Mouse (Mus musculus): ENCODE data around the gene Syt6. TPM values are rescaled to one million over a fixed set of nuclear protein-coding genes. Genes with fewer than 3 reads are reported as not detected.

The Syt6 gene
- 23.5 and 25.4 TPM in 2 replicates for polyA plus RNA-seq (2015; fragmentation: Nextera tagmentation; extraction: Ambion mirVana)

- WGBS, result under 1% methylated on average over 44 of the region's 44 CpGs
- peak; percentile 55 for ATAC-seq
- Histone ChIP-seq H3K36me3 (ENCODE audit: control insufficient read depth, insufficient read depth) (no peaks in the 10 kb centered on the region), H3K27ac (ENCODE audit: low read length) (no peak within 1 kb of the TSS), H3K27me3 (replicated peaks; ENCODE audit: control insufficient read depth, insufficient read depth, low read length) (peaks cover 41% of the 10 kb centered on the region), H3K4me3 (replicated peaks; ENCODE audit: low read length) (peak within 1 kb of the TSS; percentile 68), H3K4me2 (ENCODE audit: low read length) (peak within 1 kb of the TSS; percentile 98), H3K4me1 (replicated peaks; ENCODE audit: control insufficient read depth, insufficient read depth, low read length) (peaks cover 42% of the 10 kb centered on the region), H3K9me3 (ENCODE audit: control insufficient read depth, low read length) (no peaks in the 10 kb centered on the region), H3K9ac (replicated peaks; ENCODE audit: low read depth, low read length) (peak within 1 kb of the TSS; percentile 78)
Measured at GRCm38 (mm10) chr3:103575156-103575892, at the start of gene Syt6. Gene Syt6 (plus strand): TSS chr3:103575231.

- H3K36me3 ChIP-seq (ENCODE audit: control insufficient read depth, insufficient read depth), result no peaks in the 10 kb centered on the region
- no peaks in the 10 kb centered on the region for H3K9me3 ChIP-seq (ENCODE audit: control insufficient read depth, low read length)
- no peak overlapping the region for H3K9ac ChIP-seq (replicated peaks; ENCODE audit: low read depth, low read length)
- no peaks in the 10 kb centered on the region; the same call in 1 of the 2 replicates for H3K4me1 ChIP-seq (replicated peaks; ENCODE audit: control insufficient read depth, insufficient read depth, low read length)
- ATAC-seq, result no peak
- no peak overlapping the region for H3K27ac ChIP-seq (ENCODE audit: low read length)
- no peak overlapping the region for H3K4me3 ChIP-seq (replicated peaks; ENCODE audit: low read length)
- H3K4me2 ChIP-seq (ENCODE audit: low read length), result no peak overlapping the region
- 83% methylated on average over 4 of the region's 4 CpGs for WGBS
- H3K27me3 ChIP-seq (replicated peaks; ENCODE audit: control insufficient read depth, insufficient read depth, low read length), result no peaks in the 10 kb centered on the region
Measured at GRCm38 (mm10) chr3:103526201-103526704, 48.8 kb upstream of the Syt6 start.

GRCm38 (mm10) chr3:103526864-103527263 lies 48.2 kb upstream of the Syt6 start:
- Histone ChIP-seq H3K4me1 (replicated peaks; ENCODE audit: control insufficient read depth, insufficient read depth, low read length) (no peaks in the 10 kb centered on the region; the same call in 1 of the 2 replicates), H3K27ac (ENCODE audit: low read length) (no peak overlapping the region), H3K36me3 (ENCODE audit: control insufficient read depth, insufficient read depth) (no peaks in the 10 kb centered on the region), H3K9me3 (ENCODE audit: control insufficient read depth, low read length) (no peaks in the 10 kb centered on the region), H3K4me3 (replicated peaks; ENCODE audit: low read length) (no peak overlapping the region), H3K9ac (replicated peaks; ENCODE audit: low read depth, low read length) (no peak overlapping the region), H3K4me2 (ENCODE audit: low read length) (no peak overlapping the region), H3K27me3 (replicated peaks; ENCODE audit: control insufficient read depth, insufficient read depth, low read length) (no peaks in the 10 kb centered on the region)
- ATAC-seq, result no peak
- WGBS, result 20% methylated on average over 2 of the region's 2 CpGs

GRCm38 (mm10) chr3:103534036-103534435 lies 41.0 kb upstream of the Syt6 start:
- Histone ChIP-seq H3K27ac (ENCODE audit: low read length) (no peak overlapping the region), H3K36me3 (ENCODE audit: control insufficient read depth, insufficient read depth) (no peaks in the 10 kb centered on the region), H3K4me3 (replicated peaks; ENCODE audit: low read length) (no peak overlapping the region), H3K27me3 (replicated peaks; ENCODE audit: control insufficient read depth, insufficient read depth, low read length) (no peaks in the 10 kb centered on the region), H3K9me3 (ENCODE audit: control insufficient read depth, low read length) (no peaks in the 10 kb centered on the region), H3K9ac (replicated peaks; ENCODE audit: low read depth, low read length) (no peak overlapping the region), H3K4me1 (replicated peaks; ENCODE audit: control insufficient read depth, insufficient read depth, low read length) (peaks cover 2% of the 10 kb centered on the region), H3K4me2 (ENCODE audit: low read length) (no peak overlapping the region)
- no peak for ATAC-seq
- 94% methylated on average over 9 of the region's 9 CpGs for WGBS

GRCm38 (mm10) chr3:103535207-103535606 lies 39.8 kb upstream of the Syt6 start:
- 47% methylated on average over 5 of the region's 5 CpGs for WGBS
- Histone ChIP-seq H3K4me2 (ENCODE audit: low read length) (no peak overlapping the region), H3K4me3 (replicated peaks; ENCODE audit: low read length) (no peak overlapping the region), H3K9me3 (ENCODE audit: control insufficient read depth, low read length) (no peaks in the 10 kb centered on the region), H3K27me3 (replicated peaks; ENCODE audit: control insufficient read depth, insufficient read depth, low read length) (no peaks in the 10 kb centered on the region), H3K36me3 (ENCODE audit: control insufficient read depth, insufficient read depth) (no peaks in the 10 kb centered on the region), H3K9ac (replicated peaks; ENCODE audit: low read depth, low read length) (no peak overlapping the region), H3K4me1 (replicated peaks; ENCODE audit: control insufficient read depth, insufficient read depth, low read length) (peaks cover 7% of the 10 kb centered on the region), H3K27ac (ENCODE audit: low read length) (no peak overlapping the region)
- ATAC-seq, result no peak

GRCm38 (mm10) chr3:103539148-103539547 lies 35.9 kb upstream of the Syt6 start:
- no peak overlapping the region for H3K4me2 ChIP-seq (ENCODE audit: low read length)
- H3K9ac ChIP-seq (replicated peaks; ENCODE audit: low read depth, low read length), result no peak overlapping the region
- WGBS, result 42% methylated on average over 7 of the region's 7 CpGs
- H3K9me3 ChIP-seq (ENCODE audit: control insufficient read depth, low read length), result no peaks in the 10 kb centered on the region
- no peaks in the 10 kb centered on the region for H3K36me3 ChIP-seq (ENCODE audit: control insufficient read depth, insufficient read depth)
- no peaks in the 10 kb centered on the region for H3K27me3 ChIP-seq (replicated peaks; ENCODE audit: control insufficient read depth, insufficient read depth, low read length)
- H3K4me3 ChIP-seq (replicated peaks; ENCODE audit: low read length), result no peak overlapping the region
- no peak overlapping the region for H3K27ac ChIP-seq (ENCODE audit: low read length)
- ATAC-seq, result peak; percentile 29; the same call in 1 of the 2 replicates
- H3K4me1 ChIP-seq (replicated peaks; ENCODE audit: control insufficient read depth, insufficient read depth, low read length), result peaks cover 7% of the 10 kb centered on the region

GRCm38 (mm10) chr3:103546166-103546565 lies 28.9 kb upstream of the Syt6 start:
- no peak for ATAC-seq
- Histone ChIP-seq H3K9me3 (ENCODE audit: control insufficient read depth, low read length) (no peaks in the 10 kb centered on the region), H3K4me2 (ENCODE audit: low read length) (no peak overlapping the region), H3K27me3 (replicated peaks; ENCODE audit: control insufficient read depth, insufficient read depth, low read length) (no peaks in the 10 kb centered on the region), H3K9ac (replicated peaks; ENCODE audit: low read depth, low read length) (no peak overlapping the region), H3K4me1 (replicated peaks; ENCODE audit: control insufficient read depth, insufficient read depth, low read length) (no peaks in the 10 kb centered on the region), H3K27ac (ENCODE audit: low read length) (no peak overlapping the region), H3K36me3 (ENCODE audit: control insufficient read depth, insufficient read depth) (no peaks in the 10 kb centered on the region), H3K4me3 (replicated peaks; ENCODE audit: low read length) (no peak overlapping the region)
- WGBS, result 66% methylated on average over 2 of the region's 2 CpGs

GRCm38 (mm10) chr3:103546626-103547025 lies 28.4 kb upstream of the Syt6 start:
- no peaks in the 10 kb centered on the region for H3K36me3 ChIP-seq (ENCODE audit: control insufficient read depth, insufficient read depth)
- no peak for ATAC-seq
- no peak overlapping the region for H3K4me2 ChIP-seq (ENCODE audit: low read length)
- H3K4me3 ChIP-seq (replicated peaks; ENCODE audit: low read length), result no peak overlapping the region
- H3K9ac ChIP-seq (replicated peaks; ENCODE audit: low read depth, low read length), result no peak overlapping the region
- H3K4me1 ChIP-seq (replicated peaks; ENCODE audit: control insufficient read depth, insufficient read depth, low read length), result no peaks in the 10 kb centered on the region
- no peaks in the 10 kb centered on the region for H3K27me3 ChIP-seq (replicated peaks; ENCODE audit: control insufficient read depth, insufficient read depth, low read length)
- 95% methylated on average over 3 of the region's 3 CpGs for WGBS
- no peak overlapping the region for H3K27ac ChIP-seq (ENCODE audit: low read length)
- H3K9me3 ChIP-seq (ENCODE audit: control insufficient read depth, low read length), result no peaks in the 10 kb centered on the region

- Histone ChIP-seq H3K9ac (replicated peaks; ENCODE audit: low read depth, low read length) (no peak overlapping the region), H3K4me1 (replicated peaks; ENCODE audit: control insufficient read depth, insufficient read depth, low read length) (0 out of 2 replicates have a peak, but pooled peaks cover 3% of the 10 kb centered on the region), H3K36me3 (ENCODE audit: control insufficient read depth, insufficient read depth) (no peaks in the 10 kb centered on the region), H3K27ac (ENCODE audit: low read length) (no peak overlapping the region), H3K4me3 (replicated peaks; ENCODE audit: low read length) (no peak overlapping the region), H3K27me3 (replicated peaks; ENCODE audit: control insufficient read depth, insufficient read depth, low read length) (no peaks in the 10 kb centered on the region), H3K9me3 (ENCODE audit: control insufficient read depth, low read length) (no peaks in the 10 kb centered on the region), H3K4me2 (ENCODE audit: low read length) (no peak overlapping the region)
- WGBS, result 14% methylated on average over 5 of the region's 5 CpGs
- no peak for ATAC-seq
Measured at GRCm38 (mm10) chr3:103550236-103550635, 24.8 kb upstream of the Syt6 start.

All from forebrain, embryonic 16.5 days (tissue).